Mouse (Mus musculus): ENCODE results near the gene Nod2. TPM values are rescaled to one million over a fixed set of nuclear protein-coding genes. Genes with fewer than 3 reads are reported as not detected.
A peak's percentile ranks its signal among the peaks of the same experiment; 100 is the strongest.
"Not testable (repeated sequence)": the region's sequence is repeated elsewhere in the genome, so short reads cannot be mapped to it uniquely, and the experiment has no call there.

Gene Nod2
- polyA plus RNA-seq, 1 experiment from 2014 or later, result 0.09 TPM

GRCm38 (mm10) chr8:88633343-88633765, 13.8 kb upstream of the Nod2 start:
- Histone ChIP-seq H3K9me3 (replicated peaks) (no peaks in the 10 kb centered on the region), H3K4me1 (replicated peaks) (peaks cover 24% of the 10 kb centered on the region), H3K27me3 (peaks cover 5% of the 10 kb centered on the region), H3K9ac (no peak overlapping the region), H3K4me3 (replicated peaks) (no peak overlapping the region), H3K36me3 (replicated peaks) (peaks cover 5% of the 10 kb centered on the region; the same call in 1 of the 2 replicates), H3K4me2 (no peak overlapping the region), H3K27ac (replicated peaks) (no peak overlapping the region)
- ATAC-seq (ENCODE audit: insufficient read depth), result no peak
- WGBS (ENCODE audit: insufficient replicate concordance), result 37% methylated on average over 7 of the region's 7 CpGs

DNA sequence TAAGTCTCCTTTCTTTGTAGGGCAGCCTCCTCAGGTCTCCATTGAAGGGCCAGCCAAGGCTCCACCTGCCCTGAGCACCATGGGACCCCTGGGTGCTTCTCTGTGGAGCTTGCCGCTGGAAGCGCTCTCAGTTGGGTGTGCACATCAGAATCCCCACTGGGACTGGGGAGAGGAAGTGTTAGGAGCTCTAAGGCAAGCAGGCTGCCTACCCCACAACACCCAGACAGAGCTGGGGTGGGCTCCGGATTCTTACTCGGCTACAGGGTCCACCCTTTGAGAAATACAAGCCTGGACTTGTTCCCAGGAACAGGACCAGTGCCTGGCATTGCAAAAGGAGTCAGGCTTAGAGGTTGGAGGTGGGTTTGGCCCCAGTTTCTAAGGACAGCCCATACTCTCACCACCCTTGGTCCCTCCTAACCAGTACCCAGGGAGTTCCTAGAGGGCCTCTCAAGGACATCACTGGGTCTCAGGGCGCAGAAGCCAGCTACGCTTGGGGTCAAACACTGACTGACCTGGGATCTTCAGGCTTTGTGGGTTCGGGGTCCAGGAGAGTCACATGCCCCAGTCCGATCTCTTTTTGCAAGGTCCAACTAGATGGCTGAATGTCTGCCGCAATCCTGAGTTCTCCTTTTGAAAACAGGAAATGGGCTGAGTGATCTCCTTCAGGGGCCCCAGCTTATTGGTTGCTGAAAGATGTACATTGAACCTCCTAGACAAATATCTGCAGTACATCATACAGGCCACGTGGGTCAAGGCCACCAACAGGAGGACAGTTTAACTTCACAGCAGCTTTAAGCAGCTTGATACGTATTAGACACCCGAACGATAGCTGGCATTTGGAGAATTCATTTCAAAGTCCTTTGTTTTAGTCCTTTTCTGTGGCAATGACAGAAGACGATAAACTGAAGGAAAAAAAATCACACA, 11.4 kb upstream of the Nod2 start, which contains the start of gene Snx20:
TSS of gene Snx20 (minus strand) at position 655 of the 924 bp plus-strand sequence.
- H3K4me2 ChIP-seq, result peak within 1 kb of the TSS; percentile 48
- H3K4me3 ChIP-seq (replicated peaks), result peak within 1 kb of the TSS; percentile 50
- peak within 1 kb of the TSS; percentile 38; the same call in 1 of the 2 replicates for H3K27ac ChIP-seq (replicated peaks)
- peak within 1 kb of the TSS; percentile 19; the same call in 1 of the 2 replicates for H3K9ac ChIP-seq
- H3K27me3 ChIP-seq, result no peaks in the 10 kb centered on the region; the same call in 1 of the 2 replicates
- H3K4me1 ChIP-seq (replicated peaks), result peaks cover 24% of the 10 kb centered on the region
- H3K36me3 ChIP-seq (replicated peaks), result no peaks in the 10 kb centered on the region
- no peaks in the 10 kb centered on the region for H3K9me3 ChIP-seq (replicated peaks)
- WGBS (ENCODE audit: insufficient replicate concordance), result 31% methylated on average over 14 of the region's 14 CpGs
- peak; percentile 65 for ATAC-seq (ENCODE audit: insufficient read depth)

GRCm38 (mm10) chr8:88637092-88638000, 9.8 kb upstream of the Nod2 start:
- peaks cover 24% of the 10 kb centered on the region for H3K4me1 ChIP-seq (replicated peaks)
- H3K9ac ChIP-seq, result no peak overlapping the region
- H3K4me2 ChIP-seq, result no peak overlapping the region
- WGBS (ENCODE audit: insufficient replicate concordance), result 59% methylated on average over 9 of the region's 9 CpGs
- no peaks in the 10 kb centered on the region for H3K36me3 ChIP-seq (replicated peaks)
- no peak overlapping the region for H3K27ac ChIP-seq (replicated peaks)
- no peaks in the 10 kb centered on the region; the same call in 1 of the 2 replicates for H3K27me3 ChIP-seq
- ATAC-seq (ENCODE audit: insufficient read depth), result no peak
- H3K9me3 ChIP-seq (replicated peaks), result no peaks in the 10 kb centered on the region
- no peak overlapping the region for H3K4me3 ChIP-seq (replicated peaks)

DNA sequence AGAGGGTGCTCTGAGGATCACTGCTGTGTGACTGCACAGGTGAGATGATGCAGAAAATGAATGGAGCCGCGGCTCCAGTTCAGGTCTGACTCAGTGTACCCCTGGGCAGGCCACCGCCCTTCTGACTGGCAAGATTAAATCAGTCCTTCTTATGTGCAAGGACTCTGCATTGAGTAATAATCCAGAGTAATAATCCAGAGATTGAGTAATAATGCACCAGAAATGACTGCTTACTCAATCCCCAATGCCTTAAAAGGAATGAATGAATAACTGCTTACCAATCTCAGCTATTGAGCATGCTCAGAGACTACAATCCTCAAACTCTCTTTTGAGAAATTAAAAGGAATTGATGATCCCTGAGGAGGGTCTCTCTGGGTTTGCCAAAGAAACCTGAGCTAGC, 8.2 kb upstream of the Nod2 start:
- no peak for ATAC-seq (ENCODE audit: insufficient read depth)
- Histone ChIP-seq H3K4me2 (no peak overlapping the region), H3K27me3 (no peaks in the 10 kb centered on the region; the same call in 1 of the 2 replicates), H3K27ac (replicated peaks) (no peak overlapping the region), H3K4me3 (replicated peaks) (no peak overlapping the region), H3K36me3 (replicated peaks) (no peaks in the 10 kb centered on the region), H3K9me3 (replicated peaks) (no peaks in the 10 kb centered on the region), H3K9ac (no peak overlapping the region), H3K4me1 (replicated peaks) (peaks cover 20% of the 10 kb centered on the region; the same call in 1 of the 2 replicates)
- WGBS (ENCODE audit: insufficient replicate concordance), result 75% methylated on average over 3 of the region's 3 CpGs

GRCm38 (mm10) chr8:88642734-88643564, 4.2 kb upstream of the Nod2 start:
- WGBS (ENCODE audit: insufficient replicate concordance), result 57% methylated on average over 5 of the region's 5 CpGs
- ATAC-seq (ENCODE audit: insufficient read depth), result no peak
- no peak overlapping the region for H3K27ac ChIP-seq (replicated peaks)

DNA sequence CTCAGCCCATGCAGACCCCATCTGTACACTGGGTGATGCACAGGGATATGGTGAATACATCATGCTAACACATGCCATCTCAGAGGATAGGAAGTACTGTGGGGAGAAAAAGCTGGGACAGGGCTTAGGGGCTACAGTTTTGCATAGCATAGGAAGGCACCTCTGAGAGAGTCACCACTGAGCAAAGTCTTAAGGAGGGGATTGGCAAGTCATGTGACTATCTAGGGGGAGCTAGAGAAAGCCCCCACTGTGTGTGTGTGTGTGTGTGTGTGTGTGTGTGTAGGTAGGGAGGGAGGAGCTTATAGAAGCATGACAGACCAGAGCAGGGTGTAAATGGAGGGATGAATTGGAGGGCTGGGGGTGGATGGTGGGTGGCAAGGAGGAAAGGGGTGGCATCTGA, 1.2 kb downstream of the Nod2 start:
- Histone ChIP-seq H3K4me1 (replicated peaks) (0 out of 2 replicates have a peak, but pooled peaks cover 11% of the 10 kb centered on the region), H3K9me3 (replicated peaks) (no peaks in the 10 kb centered on the region), H3K27me3 (peaks cover 7% of the 10 kb centered on the region; the same call in 1 of the 2 replicates), H3K9ac (no peak overlapping the region), H3K4me2 (no peak overlapping the region), H3K36me3 (replicated peaks) (no peaks in the 10 kb centered on the region), H3K4me3 (replicated peaks) (no peak overlapping the region), H3K27ac (replicated peaks) (no peak overlapping the region)
- no peak for ATAC-seq (ENCODE audit: insufficient read depth)

More at GRCm38 (mm10) chr8:88642734-88643564, 4.2 kb upstream of the Nod2 start:
- Histone ChIP-seq H3K4me2 (no peak overlapping the region), H3K4me3 (replicated peaks) (no peak overlapping the region), H3K9ac (no peak overlapping the region), H3K4me1 (replicated peaks) (0 out of 2 replicates have a peak, but pooled peaks cover 9% of the 10 kb centered on the region), H3K36me3 (replicated peaks) (no peaks in the 10 kb centered on the region), H3K9me3 (replicated peaks) (no peaks in the 10 kb centered on the region), H3K27me3 (peaks cover 3% of the 10 kb centered on the region)

GRCm38 (mm10) chr8:88650016-88650708, 3.0 kb downstream of the Nod2 start:
- Histone ChIP-seq H3K9ac (no peak overlapping the region), H3K27ac (replicated peaks) (no peak overlapping the region), H3K4me1 (replicated peaks) (0 out of 2 replicates have a peak, but pooled peaks cover 11% of the 10 kb centered on the region), H3K36me3 (replicated peaks) (no peaks in the 10 kb centered on the region), H3K27me3 (peaks cover 7% of the 10 kb centered on the region; the same call in 1 of the 2 replicates), H3K4me2 (no peak overlapping the region), H3K4me3 (replicated peaks) (no peak overlapping the region), H3K9me3 (replicated peaks) (no peaks in the 10 kb centered on the region)
- 49% methylated on average over 6 of the region's 6 CpGs for WGBS (ENCODE audit: insufficient replicate concordance)
- ATAC-seq (ENCODE audit: insufficient read depth), result no peak

GRCm38 (mm10) chr8:88651122-88651521, 4.0 kb downstream of the Nod2 start:
- 41% methylated on average over 4 of the region's 4 CpGs for WGBS (ENCODE audit: insufficient replicate concordance)
- H3K36me3 ChIP-seq (replicated peaks), result not testable (repeated sequence)

GRCm38 (mm10) chr8:88655334-88655733, 8.2 kb downstream of the Nod2 start:
- H3K9ac ChIP-seq, result no peak overlapping the region
- H3K4me1 ChIP-seq (replicated peaks), result 0 out of 2 replicates have a peak, but pooled peaks cover 3% of the 10 kb centered on the region
- no peak for ATAC-seq (ENCODE audit: insufficient read depth)
- no peaks in the 10 kb centered on the region for H3K9me3 ChIP-seq (replicated peaks)
- no peaks in the 10 kb centered on the region for H3K27me3 ChIP-seq
- no peak overlapping the region for H3K27ac ChIP-seq (replicated peaks)
- no peak overlapping the region for H3K4me2 ChIP-seq
- no peaks in the 10 kb centered on the region for H3K36me3 ChIP-seq (replicated peaks)
- H3K4me3 ChIP-seq (replicated peaks), result no peak overlapping the region

More at GRCm38 (mm10) chr8:88651122-88651521, 4.0 kb downstream of the Nod2 start:
- 0 out of 2 replicates have a peak, but pooled peaks cover 11% of the 10 kb centered on the region for H3K4me1 ChIP-seq (replicated peaks)
- H3K9ac ChIP-seq; ATAC-seq (ENCODE audit: insufficient read depth); H3K4me3 ChIP-seq (replicated peaks); H3K27ac ChIP-seq (replicated peaks); H3K27me3 ChIP-seq; H3K9me3 ChIP-seq (replicated peaks); H3K4me2 ChIP-seq: not testable (repeated sequence)

- no peaks in the 10 kb centered on the region for H3K9me3 ChIP-seq (replicated peaks)
- no peak for ATAC-seq (ENCODE audit: insufficient read depth)
- H3K9ac ChIP-seq, result no peak overlapping the region
- H3K36me3 ChIP-seq (replicated peaks), result no peaks in the 10 kb centered on the region
- no peak overlapping the region for H3K4me2 ChIP-seq
- no peak overlapping the region for H3K4me3 ChIP-seq (replicated peaks)
- H3K27me3 ChIP-seq, result no peaks in the 10 kb centered on the region
- no peak overlapping the region for H3K27ac ChIP-seq (replicated peaks)
- no peaks in the 10 kb centered on the region for H3K4me1 ChIP-seq (replicated peaks)
- WGBS (ENCODE audit: insufficient replicate concordance), result 66% methylated on average over 3 of the region's 3 CpGs
Measured at GRCm38 (mm10) chr8:88659873-88660272, 12.8 kb downstream of the Nod2 start.

Data from liver, embryonic 15.5 days (tissue).